Mouse (Mus musculus) liver, adult 2 months (tissue): Measurements from ENCODE around the gene Sprtn. TPM values are rescaled to one million over a fixed set of nuclear protein-coding genes. Genes with fewer than 3 reads are reported as not detected.

Experiments
- DNase-seq: peaks from one replicate; pipeline ENCODE4 v3.0.0-alpha.2; 2011; ENCODE audit warnings: low read depth, low spot score; ENCODE audit errors: extremely low read depth
- H3K27ac ChIP-seq: fragments of 200-500 bp; replicated peaks from 2 replicates; pipeline ENCODE4 v1.5.1; 2012; ENCODE audit warnings: low read depth, mild to moderate bottlenecking, control low read depth, inconsistent platforms, low read length; ENCODE audit not compliant: insufficient read depth
- H3K27me3 ChIP-seq: fragments of 200-500 bp; 2 replicates; pipeline ENCODE4 v1.6.1; 2012; ENCODE audit warnings: mild to moderate bottlenecking, moderate library complexity, low read length, inconsistent platforms; ENCODE audit not compliant: control insufficient read depth, insufficient read depth
- H3K36me3 ChIP-seq: fragments of 200-500 bp; 2 replicates; pipeline ENCODE4 v1.6.1; 2012; ENCODE audit warnings: low read length, inconsistent platforms; ENCODE audit not compliant: control insufficient read depth, insufficient read depth
- H3K4me1 ChIP-seq: fragments of 200-500 bp; 2 replicates; pipeline ENCODE4 v1.6.1; 2011; ENCODE audit warnings: low read length; ENCODE audit not compliant: control insufficient read depth, insufficient read depth
- H3K4me3 ChIP-seq: fragments of 200-500 bp; 2 replicates; pipeline ENCODE4 v1.5.1; 2011; ENCODE audit warnings: low read depth, mild to moderate bottlenecking, control low read depth, low read length, moderate library complexity; ENCODE audit not compliant: insufficient read depth
- H3K79me2 ChIP-seq: fragments of 200-500 bp; 2 replicates; pipeline ENCODE4 v1.6.1; 2012; ENCODE audit warnings: inconsistent platforms, mild to moderate bottlenecking, low read length, moderate library complexity; ENCODE audit not compliant: control insufficient read depth, insufficient read depth
- H3K9ac ChIP-seq: fragments of 200-500 bp; 2 replicates; pipeline ENCODE4 v1.6.1; 2012; ENCODE audit warnings: low read depth, mild to moderate bottlenecking, control low read depth, inconsistent platforms, low read length
- CTCF ChIP-seq: fragments of 200-500 bp; IDR thresholded peaks from 2 replicates; pipeline ENCODE4 v1.5.1; 2011; ENCODE audit warnings: low read depth, low read length, control low read depth
- POLR2A ChIP-seq: fragments of 200-500 bp; IDR thresholded peaks from 2 replicates; pipeline ENCODE4 v1.6.1; 2011; ENCODE audit warnings: low read length, control low read depth; ENCODE audit not compliant: insufficient read depth; ENCODE audit errors: extremely low read depth
- WGBS: fragments of 180-500 bp; shearing (Covaris S2); methylation state at CpG from one replicate; pipeline ENCODE4 v1.1.7; 2018; 5-methylcytosine and 5-hydroxymethylcytosine counted together
- polyA plus RNA-seq: library from polyadenylated mRNA; depleted of rRNA; stranded (reverse); fragments of >200 nt; gene quantifications from 2 replicates; pipeline ENCODE4 v1.2.3, GENCODE M21; 2012
- total RNA-seq: library from RNA; depleted of rRNA; stranded (reverse); fragments of >200 nt; gene quantifications from 2 replicates; pipeline ENCODE4 v1.2.3, GENCODE M21; 2014

Gene Sprtn
- total and polyA plus RNA-seq, 2 experiments, result 4.8 to 6.3 TPM

- WGBS, result 78% methylated on average over 26 of the region's 26 CpGs
- no peak for TF ChIP-seq CTCF
- no peak for TF ChIP-seq POLR2A
- Histone ChIP-seq H3K4me3 (0 out of 2 replicates have a peak overlapping the region, but pooled peaks have one; percentile 83), H3K79me2 (peaks cover 19% of the 10 kb centered on the region), H3K27me3 (no peaks in the 10 kb centered on the region), H3K4me1 (peaks cover 12% of the 10 kb centered on the region), H3K36me3 (peaks cover 15% of the 10 kb centered on the region), H3K9ac (no peak overlapping the region), H3K27ac (no peak overlapping the region)
- DNase-seq, result no peak
Observed at GRCm38 (mm10) chr8:124896010-124896631, 1.6 kb upstream of the Sprtn start.

- peak; percentile 57 for DNase-seq
- Histone ChIP-seq H3K27ac (peak overlapping the region; percentile 62), H3K79me2 (peaks cover 19% of the 10 kb centered on the region), H3K4me1 (peaks cover 12% of the 10 kb centered on the region), H3K27me3 (no peaks in the 10 kb centered on the region), H3K36me3 (peaks cover 12% of the 10 kb centered on the region), H3K9ac (peak overlapping the region; percentile 91), H3K4me3 (peak overlapping the region; percentile 83)
- WGBS, result under 1% methylated on average over 49 of the region's 60 CpGs
- TF ChIP-seq POLR2A (no peak), CTCF (peak; percentile 80)
Observed at GRCm38 (mm10) chr8:124896632-124897385, 877 bp upstream of the Sprtn start.

GRCm38 (mm10) chr8:124898251-124898905, 692 bp downstream of the Sprtn start:
- DNase-seq, result no peak
- Histone ChIP-seq H3K27ac (no peak overlapping the region), H3K4me1 (peaks cover 12% of the 10 kb centered on the region), H3K9ac (peak overlapping the region; percentile 88), H3K36me3 (peaks cover 12% of the 10 kb centered on the region; the same call in 1 of the 2 replicates), H3K27me3 (no peaks in the 10 kb centered on the region), H3K79me2 (peaks cover 19% of the 10 kb centered on the region), H3K4me3 (peak overlapping the region; percentile 90)
- WGBS, result 2% methylated on average over 31 of the region's 31 CpGs
- TF ChIP-seq POLR2A, result no peak
- TF ChIP-seq CTCF, result no peak

GRCm38 (mm10) chr8:124903198-124903597, 5.5 kb downstream of the Sprtn start:
- H3K79me2 ChIP-seq, result peaks cover 6% of the 10 kb centered on the region; the same call in 1 of the 2 replicates
- H3K27ac ChIP-seq, result no peak overlapping the region
- TF ChIP-seq CTCF (no peak), POLR2A (no peak)
- H3K4me3 ChIP-seq, result no peak overlapping the region
- peaks cover 12% of the 10 kb centered on the region; the same call in 1 of the 2 replicates for H3K36me3 ChIP-seq
- peak; percentile 44 for DNase-seq
- WGBS, result 40% methylated on average over 15 of the region's 15 CpGs
- H3K27me3 ChIP-seq, result no peaks in the 10 kb centered on the region
- H3K9ac ChIP-seq, result no peak overlapping the region
- H3K4me1 ChIP-seq, result peaks cover 10% of the 10 kb centered on the region

GRCm38 (mm10) chr8:124905482-124905881, 7.8 kb downstream of the Sprtn start:
- H3K27me3 ChIP-seq, result no peaks in the 10 kb centered on the region
- 94% methylated on average over 2 of the region's 2 CpGs for WGBS
- no peak overlapping the region for H3K9ac ChIP-seq
- DNase-seq, result no peak
- TF ChIP-seq CTCF (no peak), POLR2A (no peak)
- H3K4me1 ChIP-seq, result peaks cover 4% of the 10 kb centered on the region; the same call in 1 of the 2 replicates
- no peaks in the 10 kb centered on the region for H3K79me2 ChIP-seq
- H3K36me3 ChIP-seq, result peaks cover 7% of the 10 kb centered on the region; the same call in 1 of the 2 replicates
- H3K4me3 ChIP-seq, result no peak overlapping the region
- H3K27ac ChIP-seq, result no peak overlapping the region
